12 mouse cellular contexts compared by ENCODE assay signal in genomic region chr5:148883671-148884070, GRCm38 (mm10).
"Had no signal": no experiment of that assay in that cellular context is flagged by ENCODE, and none has a peak within 500 bp of the region (broad histone marks: within the 10 kb centered on the region; RNA-seq: fewer than 3 reads in every experiment).

No protein-coding gene starts in this region.

- DNase-seq: kidney, postnatal 10 days; kidney, postnatal 36 days; layer of hippocampus, postnatal 36 days; liver, embryonic 13.5 days; lung, embryonic 14.5 days; midbrain, embryonic 14.5 days; thymus, adult 2 months; thymus, postnatal 14 days; thymus, postnatal 4 days had no signal

- ATAC-seq: lung, postnatal 0 days had no signal

- H3K4me3 ChIP-seq: kidney, embryonic 15.5 days; left cerebral cortex, adult 2 months; liver, embryonic 13.5 days had no signal
